Mouse (Mus musculus) spleen, adult 18-20 months (tissue): Measurements from ENCODE around the gene Olfr1145.

Source experiments
- DNase-seq, 2 experiments: peaks; one replicate each; pipeline ENCODE4 v3.0.0; 2022; ENCODE audit warnings: mixed read lengths in 2 of 2

The Olfr1145 gene

GRCm38 (mm10) chr2:87809522-87809921 is at the start of gene Olfr1145:
Olfr1145 (plus strand) TSS chr2:87809822.
- DNase-seq, result no peak

DNA sequence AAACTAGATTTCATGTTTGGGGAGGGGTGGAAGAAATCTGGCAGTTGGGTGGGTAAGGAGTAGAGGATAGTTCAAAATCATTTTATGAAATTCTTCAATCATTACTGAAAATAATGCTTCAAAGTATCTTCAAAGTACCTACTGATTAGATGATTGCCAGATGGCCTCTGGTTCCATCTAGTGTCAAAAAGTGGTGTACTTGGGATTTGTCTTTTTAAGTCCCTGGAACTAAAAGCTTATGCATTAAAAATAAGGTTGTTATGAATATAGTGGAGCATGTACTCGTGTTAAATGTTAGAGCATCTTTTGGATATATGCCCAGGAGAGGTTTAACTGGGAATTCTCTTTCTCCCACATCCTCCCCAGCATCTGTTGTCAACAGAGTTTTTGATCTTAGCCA is 33.5 kb upstream of the Olfr1145 start:
- no peak for DNase-seq

DNA sequence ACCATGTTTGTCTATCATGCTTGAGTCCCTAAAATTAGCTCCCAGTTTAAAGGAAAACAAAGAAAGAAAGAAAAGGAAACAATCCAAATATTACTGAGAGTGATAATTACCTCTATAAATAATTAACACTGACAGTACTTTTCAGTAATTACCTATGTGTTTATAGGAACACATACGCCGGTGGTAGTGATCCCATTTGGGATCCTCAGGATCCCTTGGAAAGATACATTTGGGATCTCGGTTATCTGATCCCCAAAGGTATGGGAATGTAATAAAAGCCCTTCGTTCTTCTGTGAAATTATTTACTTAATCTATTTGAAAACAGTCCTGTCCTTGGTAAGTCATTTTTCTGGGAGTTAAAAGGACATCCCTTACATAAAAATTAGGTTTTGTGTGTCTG is 30.4 kb upstream of the Olfr1145 start, which contains the start of gene Olfr152:
Gene Olfr152 (plus strand): TSS at position 301 of the 400 bp plus-strand sequence.
- no peak for DNase-seq

DNA sequence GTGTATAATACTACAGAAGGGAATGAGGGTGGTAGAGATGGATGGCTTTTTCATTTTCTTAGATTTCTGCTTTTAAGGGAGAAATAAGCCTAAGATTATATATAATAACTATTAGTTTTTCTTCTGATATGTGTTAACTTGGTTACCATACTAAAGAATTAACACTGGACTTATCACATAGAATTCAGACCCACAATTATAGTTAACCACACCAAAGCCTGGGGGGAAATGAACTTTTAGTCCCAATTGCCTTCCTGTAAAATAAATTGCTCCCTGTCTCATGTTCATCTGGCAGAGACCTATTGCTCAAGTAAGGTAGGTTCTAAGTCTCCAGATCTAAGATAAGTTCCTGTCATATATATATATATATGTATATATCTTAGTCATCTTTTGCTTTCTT is 9.3 kb upstream of the Olfr1145 start, which contains the start of gene Olfr1143:
Gene Olfr1143 (plus strand): TSS at position 301 of the 400 bp plus-strand sequence.
- no peak for DNase-seq

GRCm38 (mm10) chr2:87830233-87830632 is 20.6 kb downstream of the Olfr1145 start, which contains the start of gene Olfr1148:
Olfr1148 (plus strand) TSS chr2:87830533.
- DNase-seq, result no peak

DNA sequence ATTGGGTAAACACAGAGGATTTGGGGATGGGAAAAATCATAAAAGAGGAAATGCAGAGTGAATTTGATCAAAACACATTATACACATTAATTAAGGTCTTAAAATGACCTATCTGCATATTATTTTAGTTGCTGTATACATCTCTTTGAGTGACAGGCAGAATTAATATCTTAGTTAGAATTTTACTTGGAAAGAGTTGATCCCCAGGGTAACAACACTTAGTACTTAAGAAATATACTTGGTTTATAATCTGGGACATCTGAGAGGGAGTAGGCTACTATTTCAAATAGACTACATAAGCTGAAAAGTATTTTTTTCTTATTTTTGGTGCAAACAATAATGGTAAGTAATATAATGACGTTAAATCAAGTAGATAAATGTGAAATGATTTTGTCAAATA is 34.1 kb downstream of the Olfr1145 start, which contains the start of gene Olfr1150-ps1:
Gene Olfr1150-ps1 (plus strand): TSS at position 301 of the 400 bp plus-strand sequence.
- DNase-seq, result no peak

GRCm38 (mm10) chr2:87855562-87855961 is 45.9 kb downstream of the Olfr1145 start, which contains the start of gene Olfr1151:
Olfr1151 (plus strand) TSS chr2:87855862.
- no peak for DNase-seq
